Mouse (Mus musculus): ENCODE measurements around the gene Olfr1150-ps1. TPM values are rescaled to one million over a fixed set of nuclear protein-coding genes. Genes with fewer than 3 reads are reported as not detected.

Gene Olfr1150-ps1
- polyA plus RNA-seq (2016; fragmentation: Nextera tagmentation; extraction: Ambion mirVana) = not detected in 2 replicates

DNA sequence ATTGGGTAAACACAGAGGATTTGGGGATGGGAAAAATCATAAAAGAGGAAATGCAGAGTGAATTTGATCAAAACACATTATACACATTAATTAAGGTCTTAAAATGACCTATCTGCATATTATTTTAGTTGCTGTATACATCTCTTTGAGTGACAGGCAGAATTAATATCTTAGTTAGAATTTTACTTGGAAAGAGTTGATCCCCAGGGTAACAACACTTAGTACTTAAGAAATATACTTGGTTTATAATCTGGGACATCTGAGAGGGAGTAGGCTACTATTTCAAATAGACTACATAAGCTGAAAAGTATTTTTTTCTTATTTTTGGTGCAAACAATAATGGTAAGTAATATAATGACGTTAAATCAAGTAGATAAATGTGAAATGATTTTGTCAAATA, at the start of gene Olfr1150-ps1:
Gene Olfr1150-ps1, plus strand, starts transcription at position 301 of the 400 bp plus-strand sequence.
- no peaks in the 10 kb centered on the region for H3K27me3 ChIP-seq
- no peak within 1 kb of the TSS for H3K4me2 ChIP-seq (replicated peaks)
- H3K27ac ChIP-seq (replicated peaks) = no peak within 1 kb of the TSS
- WGBS = 77% methylated on average over 1 of the region's 1 CpGs
- no peak within 1 kb of the TSS for H3K9ac ChIP-seq (replicated peaks)
- ATAC-seq (ENCODE audit: low FRiP score, low read depth) = no peak
- no peaks in the 10 kb centered on the region for H3K4me1 ChIP-seq
- no peaks in the 10 kb centered on the region for H3K9me3 ChIP-seq
- no peak within 1 kb of the TSS for H3K4me3 ChIP-seq
- no peaks in the 10 kb centered on the region for H3K36me3 ChIP-seq

DNA sequence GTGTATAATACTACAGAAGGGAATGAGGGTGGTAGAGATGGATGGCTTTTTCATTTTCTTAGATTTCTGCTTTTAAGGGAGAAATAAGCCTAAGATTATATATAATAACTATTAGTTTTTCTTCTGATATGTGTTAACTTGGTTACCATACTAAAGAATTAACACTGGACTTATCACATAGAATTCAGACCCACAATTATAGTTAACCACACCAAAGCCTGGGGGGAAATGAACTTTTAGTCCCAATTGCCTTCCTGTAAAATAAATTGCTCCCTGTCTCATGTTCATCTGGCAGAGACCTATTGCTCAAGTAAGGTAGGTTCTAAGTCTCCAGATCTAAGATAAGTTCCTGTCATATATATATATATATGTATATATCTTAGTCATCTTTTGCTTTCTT, 43.5 kb upstream of the Olfr1150-ps1 start, which contains the start of gene Olfr1143:
Gene Olfr1143, plus strand, starts transcription at position 301 of the 400 bp plus-strand sequence.
- no peaks in the 10 kb centered on the region for H3K9me3 ChIP-seq
- no peak within 1 kb of the TSS for H3K9ac ChIP-seq (replicated peaks)
- no peaks in the 10 kb centered on the region for H3K36me3 ChIP-seq
- H3K27me3 ChIP-seq = no peaks in the 10 kb centered on the region
- H3K4me3 ChIP-seq = no peak within 1 kb of the TSS
- no peak within 1 kb of the TSS for H3K4me2 ChIP-seq (replicated peaks)
- no peak within 1 kb of the TSS for H3K27ac ChIP-seq (replicated peaks)
- H3K4me1 ChIP-seq = no peaks in the 10 kb centered on the region
- ATAC-seq (ENCODE audit: low FRiP score, low read depth) = no peak

DNA sequence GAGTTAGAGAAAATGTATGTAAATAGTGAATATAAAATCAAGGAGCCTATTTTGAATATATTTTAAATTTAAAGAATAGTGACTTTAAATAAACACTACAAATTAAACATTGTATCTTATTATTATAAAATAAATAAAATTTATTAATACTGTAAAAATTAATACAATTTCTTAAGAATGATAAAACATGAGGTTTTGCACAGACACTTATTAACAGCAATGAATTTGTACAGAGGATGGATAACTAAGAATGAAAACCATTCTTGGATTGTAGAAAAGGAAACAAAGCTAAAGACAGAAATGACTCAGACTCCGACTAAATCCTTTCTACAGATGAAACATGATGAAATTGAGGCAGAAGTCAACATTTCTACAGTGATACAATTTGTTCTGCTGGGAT, 34.3 kb upstream of the Olfr1150-ps1 start, which contains the start of gene Olfr1145:
Gene Olfr1145, plus strand, starts transcription at position 301 of the 400 bp plus-strand sequence.
- WGBS = 82% methylated on average over 1 of the region's 1 CpGs
- Histone ChIP-seq H3K27me3 (no peaks in the 10 kb centered on the region), H3K4me1 (no peaks in the 10 kb centered on the region), H3K9me3 (no peaks in the 10 kb centered on the region), H3K36me3 (no peaks in the 10 kb centered on the region), H3K4me2 (replicated peaks) (no peak within 1 kb of the TSS), H3K27ac (replicated peaks) (no peak within 1 kb of the TSS), H3K4me3 (no peak within 1 kb of the TSS), H3K9ac (replicated peaks) (no peak within 1 kb of the TSS)
- no peak for ATAC-seq (ENCODE audit: low FRiP score, low read depth)

DNA sequence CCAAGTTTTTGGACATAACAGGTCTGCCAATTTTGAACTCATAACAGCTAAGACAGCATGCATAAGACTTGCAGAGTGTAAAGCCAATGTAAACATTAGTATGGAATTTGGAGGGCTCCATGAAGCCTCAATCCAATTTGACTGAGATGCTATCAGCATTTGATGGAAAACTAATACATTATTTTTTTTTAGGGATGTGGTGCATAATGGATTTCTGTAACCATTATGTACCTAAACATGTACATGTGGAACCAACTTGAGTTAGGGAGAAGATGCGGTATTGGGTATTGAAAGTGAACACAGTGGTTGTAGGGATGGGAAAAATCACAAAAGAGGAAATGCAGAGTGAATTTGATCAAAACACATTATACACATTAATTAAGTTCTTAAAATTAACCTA, 13.6 kb upstream of the Olfr1150-ps1 start, which contains the start of gene Olfr1148:
Gene Olfr1148, plus strand, starts transcription at position 301 of the 400 bp plus-strand sequence.
- no peaks in the 10 kb centered on the region for H3K36me3 ChIP-seq
- no peak within 1 kb of the TSS for H3K27ac ChIP-seq (replicated peaks)
- H3K4me2 ChIP-seq (replicated peaks) = no peak within 1 kb of the TSS
- H3K4me3 ChIP-seq = no peak within 1 kb of the TSS
- no peaks in the 10 kb centered on the region for H3K27me3 ChIP-seq
- 87% methylated on average over 1 of the region's 1 CpGs for WGBS
- H3K9me3 ChIP-seq = no peaks in the 10 kb centered on the region
- no peaks in the 10 kb centered on the region for H3K4me1 ChIP-seq
- no peak within 1 kb of the TSS for H3K9ac ChIP-seq (replicated peaks)
- ATAC-seq (ENCODE audit: low FRiP score, low read depth) = no peak

DNA sequence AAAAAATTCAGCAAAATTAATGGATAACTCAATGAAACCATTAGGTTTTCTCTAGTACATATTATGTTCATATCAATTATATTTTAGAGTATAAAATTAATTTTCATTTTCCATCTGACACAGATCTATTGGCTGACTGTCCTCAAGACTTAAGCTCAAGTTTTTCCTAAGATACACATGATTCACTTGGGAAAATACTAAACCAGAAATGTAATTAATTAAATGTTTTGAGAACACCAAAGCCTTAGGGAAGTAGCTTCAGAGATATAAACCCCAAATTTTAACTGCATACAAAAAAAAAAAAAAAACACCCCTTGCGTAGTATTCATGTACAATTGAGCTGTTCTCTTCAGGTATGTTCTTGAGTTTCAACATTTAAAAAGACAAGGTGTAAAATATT, 11.8 kb downstream of the Olfr1150-ps1 start, which contains the start of gene Olfr1151:
Gene Olfr1151, plus strand, starts transcription at position 301 of the 400 bp plus-strand sequence.
- ATAC-seq (ENCODE audit: low FRiP score, low read depth) = no peak
- Histone ChIP-seq H3K27me3 (no peaks in the 10 kb centered on the region), H3K4me1 (no peaks in the 10 kb centered on the region), H3K9me3 (no peaks in the 10 kb centered on the region), H3K36me3 (no peaks in the 10 kb centered on the region), H3K9ac (replicated peaks) (no peak within 1 kb of the TSS), H3K4me3 (no peak within 1 kb of the TSS), H3K27ac (replicated peaks) (no peak within 1 kb of the TSS), H3K4me2 (replicated peaks) (no peak within 1 kb of the TSS)
- WGBS = 90% methylated on average over 1 of the region's 1 CpGs

DNA sequence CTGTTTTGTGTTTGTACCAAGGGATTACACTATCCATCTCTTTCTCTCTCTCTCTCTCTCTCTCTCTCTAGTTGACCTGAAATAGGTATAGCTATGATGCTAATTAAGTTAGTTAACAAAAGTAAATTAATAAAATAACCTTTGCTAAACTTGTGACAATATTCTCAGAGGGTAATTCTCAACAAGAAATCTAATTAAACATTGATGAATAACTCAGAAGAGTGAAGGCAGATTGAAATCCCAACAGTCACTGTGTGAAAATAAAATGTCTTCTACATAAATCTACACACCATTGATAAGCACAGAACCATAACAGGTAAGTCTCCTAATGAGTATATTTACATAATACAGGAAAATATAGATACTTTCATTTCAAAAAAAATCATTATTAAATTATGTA, 22.4 kb downstream of the Olfr1150-ps1 start, which contains the start of gene Olfr1152:
Gene Olfr1152, plus strand, starts transcription at position 301 of the 400 bp plus-strand sequence.
- H3K27me3 ChIP-seq = no peaks in the 10 kb centered on the region
- H3K4me1 ChIP-seq = no peaks in the 10 kb centered on the region
- no peak within 1 kb of the TSS for H3K27ac ChIP-seq (replicated peaks)
- no peaks in the 10 kb centered on the region for H3K9me3 ChIP-seq
- no peak within 1 kb of the TSS for H3K9ac ChIP-seq (replicated peaks)
- ATAC-seq (ENCODE audit: low FRiP score, low read depth) = no peak
- no peaks in the 10 kb centered on the region for H3K36me3 ChIP-seq
- no peak within 1 kb of the TSS for H3K4me3 ChIP-seq
- H3K4me2 ChIP-seq (replicated peaks) = no peak within 1 kb of the TSS

DNA sequence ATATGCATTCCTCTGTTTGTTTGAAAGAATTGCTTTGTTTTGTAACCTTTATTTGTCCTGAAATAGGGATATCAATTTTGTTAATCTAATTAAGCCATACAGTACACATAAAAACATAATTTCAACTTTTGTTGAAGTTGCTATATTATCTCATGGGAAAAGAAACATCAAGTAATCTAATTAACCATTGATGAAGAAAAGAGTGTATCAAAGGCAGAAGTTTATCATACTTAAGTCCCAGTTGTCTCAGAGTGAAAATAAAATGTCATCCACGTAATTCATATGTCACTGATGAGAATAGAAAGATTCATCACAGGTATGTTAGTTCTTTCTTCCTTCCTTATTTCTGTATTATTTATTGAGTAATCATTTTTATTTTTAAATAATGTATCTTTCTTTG, 50.9 kb downstream of the Olfr1150-ps1 start, which contains the start of gene Olfr1153:
Gene Olfr1153, plus strand, starts transcription at position 301 of the 400 bp plus-strand sequence.
- Histone ChIP-seq H3K27me3 (no peaks in the 10 kb centered on the region), H3K27ac (replicated peaks) (no peak within 1 kb of the TSS), H3K9me3 (no peaks in the 10 kb centered on the region), H3K4me1 (no peaks in the 10 kb centered on the region), H3K4me2 (replicated peaks) (no peak within 1 kb of the TSS), H3K36me3 (no peaks in the 10 kb centered on the region), H3K9ac (replicated peaks) (no peak within 1 kb of the TSS), H3K4me3 (no peak within 1 kb of the TSS)
- 73% methylated on average over 1 of the region's 1 CpGs for WGBS
- ATAC-seq (ENCODE audit: low FRiP score, low read depth) = no peak

Other genes starting within 250 kb of the Olfr1150-ps1 start
- gene Olfr1130, start 237.8 kb upstream of the Olfr1150-ps1 start, polyA plus RNA-seq (2016; fragmentation: Nextera tagmentation; extraction: Ambion mirVana) = not detected in 2 replicates
- gene Olfr1131, start 216.9 kb upstream of the Olfr1150-ps1 start, polyA plus RNA-seq (2016; fragmentation: Nextera tagmentation; extraction: Ambion mirVana) = not detected in 2 replicates
- not detected in 2 replicates for gene Olfr1132, start 206.5 kb upstream of the Olfr1150-ps1 start, polyA plus RNA-seq (2016; fragmentation: Nextera tagmentation; extraction: Ambion mirVana)
- gene Olfr1133, start 196.6 kb upstream of the Olfr1150-ps1 start, polyA plus RNA-seq (2016; fragmentation: Nextera tagmentation; extraction: Ambion mirVana) = not detected in 2 replicates
- gene Olfr1134, start 185.5 kb upstream of the Olfr1150-ps1 start, polyA plus RNA-seq (2016; fragmentation: Nextera tagmentation; extraction: Ambion mirVana) = not detected in 2 replicates
- not detected in 2 replicates for gene Olfr1135, start 170.3 kb upstream of the Olfr1150-ps1 start, polyA plus RNA-seq (2016; fragmentation: Nextera tagmentation; extraction: Ambion mirVana)
- gene Olfr1136, start 150.0 kb upstream of the Olfr1150-ps1 start, polyA plus RNA-seq (2016; fragmentation: Nextera tagmentation; extraction: Ambion mirVana) = not detected in 2 replicates
- not detected in 2 replicates for gene Olfr1137, start 130.8 kb upstream of the Olfr1150-ps1 start, polyA plus RNA-seq (2016; fragmentation: Nextera tagmentation; extraction: Ambion mirVana)
- gene Olfr1138, start 104.0 kb upstream of the Olfr1150-ps1 start, polyA plus RNA-seq (2016; fragmentation: Nextera tagmentation; extraction: Ambion mirVana) = not detected in 2 replicates
- gene Olfr1140, start 100.2 kb upstream of the Olfr1150-ps1 start, polyA plus RNA-seq (2016; fragmentation: Nextera tagmentation; extraction: Ambion mirVana) = not detected in 2 replicates
- not detected in 2 replicates for gene Olfr1141, start 90.0 kb upstream of the Olfr1150-ps1 start, polyA plus RNA-seq (2016; fragmentation: Nextera tagmentation; extraction: Ambion mirVana)
- gene Olfr152, start 64.5 kb upstream of the Olfr1150-ps1 start, polyA plus RNA-seq (2016; fragmentation: Nextera tagmentation; extraction: Ambion mirVana) = not detected in 2 replicates
- not detected in 2 replicates for gene Olfr1143, start 43.4 kb upstream of the Olfr1150-ps1 start, polyA plus RNA-seq (2016; fragmentation: Nextera tagmentation; extraction: Ambion mirVana)
- gene Olfr1145, start 34.2 kb upstream of the Olfr1150-ps1 start, polyA plus RNA-seq (2016; fragmentation: Nextera tagmentation; extraction: Ambion mirVana) = not detected in 2 replicates
- gene Olfr1148, start 13.5 kb upstream of the Olfr1150-ps1 start, polyA plus RNA-seq (2016; fragmentation: Nextera tagmentation; extraction: Ambion mirVana) = not detected in 2 replicates
- not detected in 2 replicates for gene Olfr1151, start 11.9 kb downstream of the Olfr1150-ps1 start, polyA plus RNA-seq (2016; fragmentation: Nextera tagmentation; extraction: Ambion mirVana)
- gene Olfr1152, start 22.5 kb downstream of the Olfr1150-ps1 start, polyA plus RNA-seq (2016; fragmentation: Nextera tagmentation; extraction: Ambion mirVana) = not detected in 2 replicates
- not detected in 2 replicates for gene Olfr1153, start 51.0 kb downstream of the Olfr1150-ps1 start, polyA plus RNA-seq (2016; fragmentation: Nextera tagmentation; extraction: Ambion mirVana)
- not detected in 2 replicates for gene Olfr1154, start 61.2 kb downstream of the Olfr1150-ps1 start, polyA plus RNA-seq (2016; fragmentation: Nextera tagmentation; extraction: Ambion mirVana)
- not detected in 2 replicates for gene Olfr1155, start 101.1 kb downstream of the Olfr1150-ps1 start, polyA plus RNA-seq (2016; fragmentation: Nextera tagmentation; extraction: Ambion mirVana)
- not detected in 2 replicates for gene Olfr1156, start 109.1 kb downstream of the Olfr1150-ps1 start, polyA plus RNA-seq (2016; fragmentation: Nextera tagmentation; extraction: Ambion mirVana)
- not detected in 2 replicates for gene Olfr1157, start 124.3 kb downstream of the Olfr1150-ps1 start, polyA plus RNA-seq (2016; fragmentation: Nextera tagmentation; extraction: Ambion mirVana)
- not detected in 2 replicates for gene Olfr74, start 130.7 kb downstream of the Olfr1150-ps1 start, polyA plus RNA-seq (2016; fragmentation: Nextera tagmentation; extraction: Ambion mirVana)
- not detected in 2 replicates for gene Olfr1158, start 146.1 kb downstream of the Olfr1150-ps1 start, polyA plus RNA-seq (2016; fragmentation: Nextera tagmentation; extraction: Ambion mirVana)
- not detected in 2 replicates for gene Olfr1160, start 164.3 kb downstream of the Olfr1150-ps1 start, polyA plus RNA-seq (2016; fragmentation: Nextera tagmentation; extraction: Ambion mirVana)
- gene Olfr1161, start 178.8 kb downstream of the Olfr1150-ps1 start, polyA plus RNA-seq (2016; fragmentation: Nextera tagmentation; extraction: Ambion mirVana) = not detected in 2 replicates
- gene Olfr73, start 193.7 kb downstream of the Olfr1150-ps1 start, polyA plus RNA-seq (2016; fragmentation: Nextera tagmentation; extraction: Ambion mirVana) = not detected in 2 replicates
- not detected in 2 replicates for gene Olfr1162, start 207.1 kb downstream of the Olfr1150-ps1 start, polyA plus RNA-seq (2016; fragmentation: Nextera tagmentation; extraction: Ambion mirVana)
- gene Olfr1163, start 227.8 kb downstream of the Olfr1150-ps1 start, polyA plus RNA-seq (2016; fragmentation: Nextera tagmentation; extraction: Ambion mirVana) = not detected in 2 replicates
- gene Olfr1164, start 250.0 kb downstream of the Olfr1150-ps1 start, polyA plus RNA-seq (2016; fragmentation: Nextera tagmentation; extraction: Ambion mirVana) = not detected in 2 replicates

Measured in midbrain, embryonic 12.5 days (tissue).